In the genomic region with DNA sequence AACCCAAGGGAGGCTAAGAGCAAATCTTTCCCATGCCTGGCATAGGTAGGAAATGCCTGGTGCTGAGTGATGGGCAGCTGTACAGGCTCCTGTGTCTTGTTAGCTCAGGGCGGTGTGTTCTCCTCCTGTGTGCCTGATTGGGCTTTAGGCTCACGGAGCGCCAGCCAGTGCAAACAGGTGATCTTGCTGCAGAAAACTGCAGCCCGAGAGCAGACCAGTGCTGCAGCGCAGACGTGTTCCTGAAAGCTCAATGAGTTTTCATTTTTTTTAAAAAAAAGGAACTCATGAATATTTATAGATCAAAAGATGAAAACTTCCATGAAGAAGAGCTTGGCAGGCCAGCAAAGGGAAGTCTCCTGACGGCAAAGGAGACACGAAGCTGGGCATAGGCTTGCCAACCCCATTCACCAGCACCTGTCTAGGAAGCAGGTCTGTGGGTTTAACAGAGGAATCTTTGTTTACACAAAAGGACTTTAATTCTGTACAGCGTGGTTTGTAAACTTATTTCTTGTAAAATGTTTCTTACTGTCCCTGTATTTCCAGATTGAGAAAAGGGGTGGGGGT, we compare ENCODE assay signal across 19 mouse cellular contexts.
DNase-seq lines count a peak whose midpoint lies in the region; ATAC-seq and TF ChIP-seq lines count a peak whose summit lies in the region.
"Had no signal": no experiment of that assay in that cellular context is flagged by ENCODE, and none has a peak within 500 bp of the region (broad histone marks: within the 10 kb centered on the region; RNA-seq: fewer than 3 reads in every experiment).

No protein-coding gene starts in this region.

- no peak overlapping the region for H3K9ac ChIP-seq in forebrain, embryonic 14.5 days (ENCODE audit: low read length)
- H3K9ac ChIP-seq in hindbrain, postnatal 0 days (replicated peaks; ENCODE audit: low read length), result no peak overlapping the region
- 0 out of 2 replicates have a peak overlapping the region, but pooled peaks have one; percentile 10 for H3K9ac ChIP-seq in forebrain, postnatal 0 days
- peak overlapping the region; percentile 39 for H3K9ac ChIP-seq in midbrain, postnatal 0 days (replicated peaks; ENCODE audit: low read length, poor library complexity, severe bottlenecking)
- no peak overlapping the region for H3K9ac ChIP-seq in kidney, embryonic 15.5 days
- H3K9ac ChIP-seq: heart, embryonic 13.5 days; neural tube, embryonic 15.5 days had no signal

- H3K36me3 ChIP-seq in forebrain, embryonic 14.5 days (ENCODE audit: control insufficient read depth, insufficient read depth, low read length), result no peaks in the 10 kb centered on the region
- H3K36me3 ChIP-seq in forebrain, embryonic 10.5 days (replicated peaks), result no peaks in the 10 kb centered on the region
- no peaks in the 10 kb centered on the region for H3K36me3 ChIP-seq in hindbrain, postnatal 0 days (ENCODE audit: insufficient read depth, low read length)
- H3K36me3 ChIP-seq in hindbrain, embryonic 10.5 days, result no peaks in the 10 kb centered on the region
- H3K36me3 ChIP-seq in forebrain, postnatal 0 days (ENCODE audit: insufficient read depth), result no peaks in the 10 kb centered on the region
- H3K36me3 ChIP-seq in midbrain, postnatal 0 days (ENCODE audit: insufficient read depth, low read length), result no peaks in the 10 kb centered on the region
- H3K36me3 ChIP-seq in kidney, embryonic 15.5 days, result no peaks in the 10 kb centered on the region
- H3K36me3 ChIP-seq: embryonic facial prominence, embryonic 10.5 days; heart, embryonic 13.5 days; neural tube, embryonic 15.5 days had no signal

- H3K4me2 ChIP-seq in forebrain, embryonic 14.5 days (ENCODE audit: low read length), result no peak overlapping the region
- no peak overlapping the region for H3K4me2 ChIP-seq in hindbrain, postnatal 0 days (ENCODE audit: low read depth, low read length)
- H3K4me2 ChIP-seq in forebrain, postnatal 0 days (ENCODE audit: low read depth), result no peak overlapping the region
- peak overlapping the region; percentile 20 for H3K4me2 ChIP-seq in midbrain, postnatal 0 days (ENCODE audit: low read depth, low read length, poor library complexity, severe bottlenecking)
- no peak overlapping the region for H3K4me2 ChIP-seq in kidney, embryonic 15.5 days
- H3K4me2 ChIP-seq: heart, embryonic 13.5 days; neural tube, embryonic 15.5 days had no signal

- WGBS in forebrain, embryonic 14.5 days, result 48% methylated on average over 9 of the region's 9 CpGs
- WGBS in forebrain, embryonic 10.5 days, result 92% methylated on average over 9 of the region's 9 CpGs
- WGBS in hindbrain, postnatal 0 days, result 29% methylated on average over 9 of the region's 9 CpGs
- 89% methylated on average over 9 of the region's 9 CpGs for WGBS in hindbrain, embryonic 10.5 days
- WGBS in forebrain, postnatal 0 days, result 27% methylated on average over 9 of the region's 9 CpGs
- WGBS in midbrain, postnatal 0 days, result 25% methylated on average over 9 of the region's 9 CpGs
- WGBS in kidney, embryonic 15.5 days, result 83% methylated on average over 9 of the region's 9 CpGs

- ATAC-seq in forebrain, embryonic 14.5 days, result peak; percentile 58; the same call in 1 of the 2 replicates
- ATAC-seq in hindbrain, postnatal 0 days, result peak; percentile 75
- ATAC-seq in forebrain, postnatal 0 days, result peak; percentile 68
- ATAC-seq in midbrain, postnatal 0 days (ENCODE audit: low FRiP score), result peak; percentile 83
- ATAC-seq in kidney, embryonic 15.5 days (replicated peaks; ENCODE audit: low FRiP score), result no peak
- ATAC-seq: inflammation-experienced regulatory T-cells, adult 6 months had no signal

- DNase-seq in forebrain, embryonic 14.5 days (ENCODE audit: low spot score), result peak; percentile 61
- no peak for DNase-seq in forebrain, embryonic 10.5 days (ENCODE audit: extremely low spot score, low spot score)
- peak; percentile 65 for DNase-seq in hindbrain, postnatal 0 days (ENCODE audit: low spot score)
- DNase-seq in hindbrain, embryonic 10.5 days (ENCODE audit: low spot score), result no peak
- DNase-seq in forebrain, postnatal 0 days, result peak; percentile 56
- peak; percentile 64 for DNase-seq in midbrain, postnatal 0 days (ENCODE audit: low spot score)
- no peak for DNase-seq in lung, postnatal 25 days (ENCODE audit: low spot score)
- DNase-seq: cerebellum, adult 9-10 months; gastrocnemius, postnatal 36 days; heart, adult 2 months; heart, postnatal 14 days; kidney, adult 18-20 months had no signal

- no peak for TF ChIP-seq CTCF in hindbrain, postnatal 0 days (IDR thresholded peaks at IDR 0.05; ENCODE audit: low read depth)
- no peak for TF ChIP-seq CTCF in forebrain, postnatal 0 days (IDR thresholded peaks at IDR 0.05; ENCODE audit: low read depth)
- TF ChIP-seq CTCF in midbrain, postnatal 0 days (IDR thresholded peaks at IDR 0.05), result no peak

- no peaks in the 10 kb centered on the region for H3K9me3 ChIP-seq in forebrain, embryonic 14.5 days (replicated peaks; ENCODE audit: control insufficient read depth, low read length)
- H3K9me3 ChIP-seq in forebrain, embryonic 10.5 days, result peaks cover 3% of the 10 kb centered on the region; the same call in 1 of the 2 replicates
- H3K9me3 ChIP-seq in hindbrain, postnatal 0 days (ENCODE audit: low read length), result no peaks in the 10 kb centered on the region
- H3K9me3 ChIP-seq in hindbrain, embryonic 10.5 days, result 0 out of 2 replicates have a peak, but pooled peaks cover 5% of the 10 kb centered on the region
- no peaks in the 10 kb centered on the region for H3K9me3 ChIP-seq in forebrain, postnatal 0 days (ENCODE audit: low read length)
- H3K9me3 ChIP-seq in midbrain, postnatal 0 days (ENCODE audit: low read length), result no peaks in the 10 kb centered on the region
- no peaks in the 10 kb centered on the region for H3K9me3 ChIP-seq in kidney, embryonic 15.5 days (replicated peaks)
- H3K9me3 ChIP-seq: heart, embryonic 13.5 days; neural tube, embryonic 15.5 days had no signal

- no peaks in the 10 kb centered on the region for H3K27me3 ChIP-seq in forebrain, embryonic 14.5 days (replicated peaks; ENCODE audit: control insufficient read depth, insufficient read depth, low read length)
- no peaks in the 10 kb centered on the region for H3K27me3 ChIP-seq in forebrain, embryonic 10.5 days (ENCODE audit: poor library complexity, severe bottlenecking)
- no peaks in the 10 kb centered on the region for H3K27me3 ChIP-seq in hindbrain, postnatal 0 days (ENCODE audit: insufficient read depth, low read length)
- H3K27me3 ChIP-seq in hindbrain, embryonic 10.5 days (ENCODE audit: insufficient read depth, poor library complexity, severe bottlenecking), result no peaks in the 10 kb centered on the region
- no peaks in the 10 kb centered on the region for H3K27me3 ChIP-seq in forebrain, postnatal 0 days (ENCODE audit: insufficient read depth, low read length)
- no peaks in the 10 kb centered on the region for H3K27me3 ChIP-seq in midbrain, postnatal 0 days (ENCODE audit: insufficient read depth, low read length)
- no peaks in the 10 kb centered on the region for H3K27me3 ChIP-seq in kidney, embryonic 15.5 days
- H3K27me3 ChIP-seq: heart, embryonic 13.5 days; neural tube, embryonic 15.5 days had no signal

- H3K4me3 ChIP-seq in forebrain, embryonic 14.5 days (ENCODE audit: low read depth, low read length), result no peak overlapping the region
- no peak overlapping the region for H3K4me3 ChIP-seq in forebrain, embryonic 10.5 days
- no peak overlapping the region for H3K4me3 ChIP-seq in hindbrain, postnatal 0 days (ENCODE audit: low read length)
- no peak overlapping the region for H3K4me3 ChIP-seq in hindbrain, embryonic 10.5 days
- no peak overlapping the region for H3K4me3 ChIP-seq in forebrain, postnatal 0 days (ENCODE audit: low read depth, low read length)
- no peak overlapping the region for H3K4me3 ChIP-seq in midbrain, postnatal 0 days (ENCODE audit: low read depth, low read length)
- H3K4me3 ChIP-seq in kidney, embryonic 15.5 days (replicated peaks), result no peak overlapping the region
- H3K4me3 ChIP-seq: embryonic facial prominence, embryonic 10.5 days; heart, adult 2 months; heart, embryonic 13.5 days; neural tube, embryonic 15.5 days had no signal

- peaks cover 11% of the 10 kb centered on the region for H3K4me1 ChIP-seq in forebrain, embryonic 14.5 days (ENCODE audit: control insufficient read depth, insufficient read depth, low read length)
- no peaks in the 10 kb centered on the region for H3K4me1 ChIP-seq in forebrain, embryonic 10.5 days
- H3K4me1 ChIP-seq in hindbrain, postnatal 0 days (ENCODE audit: insufficient read depth, low read length), result peaks cover 6% of the 10 kb centered on the region; the same call in 1 of the 2 replicates
- no peaks in the 10 kb centered on the region for H3K4me1 ChIP-seq in hindbrain, embryonic 10.5 days (replicated peaks)
- H3K4me1 ChIP-seq in forebrain, postnatal 0 days (ENCODE audit: insufficient read depth), result peaks cover 21% of the 10 kb centered on the region
- peaks cover 8% of the 10 kb centered on the region; the same call in 1 of the 2 replicates for H3K4me1 ChIP-seq in midbrain, postnatal 0 days (ENCODE audit: insufficient read depth, low read length)
- H3K4me1 ChIP-seq in kidney, embryonic 15.5 days, result 0 out of 2 replicates have a peak, but pooled peaks cover 4% of the 10 kb centered on the region
- H3K4me1 ChIP-seq: embryonic facial prominence, embryonic 10.5 days had no signal

- no peak overlapping the region for H3K27ac ChIP-seq in forebrain, embryonic 14.5 days (ENCODE audit: low read depth, low read length)
- no peak overlapping the region for H3K27ac ChIP-seq in forebrain, embryonic 10.5 days
- H3K27ac ChIP-seq in hindbrain, postnatal 0 days, result peak overlapping the region; percentile 2; the same call in 1 of the 2 replicates
- no peak overlapping the region for H3K27ac ChIP-seq in hindbrain, embryonic 10.5 days
- H3K27ac ChIP-seq in forebrain, postnatal 0 days (ENCODE audit: low read depth, low read length), result peak overlapping the region; percentile 47; the same call in 1 of the 2 replicates
- H3K27ac ChIP-seq in midbrain, postnatal 0 days (ENCODE audit: low read depth, low read length), result peak overlapping the region; percentile 59
- no peak overlapping the region for H3K27ac ChIP-seq in kidney, embryonic 15.5 days
- H3K27ac ChIP-seq: embryonic facial prominence, embryonic 10.5 days; heart, adult 2 months; heart, embryonic 13.5 days; kidney, postnatal 0 days; macrophage; neural tube, embryonic 15.5 days had no signal

Comparison
In these comparisons a context has a peak if more than half of its experiments do, and no peak if none do; other contexts are left out.
1. DNase-seq: peak in forebrain, embryonic 14.5 days (single experiment), hindbrain, postnatal 0 days (single experiment), forebrain, postnatal 0 days (single experiment) and midbrain, postnatal 0 days (single experiment); none in forebrain, embryonic 10.5 days (single experiment), hindbrain, embryonic 10.5 days (single experiment) and lung, postnatal 25 days (single experiment).
2. H3K27ac ChIP-seq: peak in hindbrain, postnatal 0 days (single experiment), forebrain, postnatal 0 days (single experiment) and midbrain, postnatal 0 days (single experiment); none in forebrain, embryonic 14.5 days (single experiment), forebrain, embryonic 10.5 days (single experiment), hindbrain, embryonic 10.5 days (single experiment) and kidney, embryonic 15.5 days (single experiment).
3. H3K9ac ChIP-seq: peak in forebrain, postnatal 0 days (single experiment) and midbrain, postnatal 0 days (single experiment); none in forebrain, embryonic 14.5 days (single experiment), hindbrain, postnatal 0 days (single experiment) and kidney, embryonic 15.5 days (single experiment).